Mouse (Mus musculus) bone marrow macrophage, adult 2 months (primary cell): Measurements from ENCODE around the gene Prep.

Source experiments
- CTCF ChIP-seq: IDR thresholded peaks from 2 replicates; pipeline ENCODE4 v1.5.1; 2012; ENCODE audit warnings: low read depth, mild to moderate bottlenecking, low read length, moderate library complexity
- POLR2A ChIP-seq: IDR thresholded peaks from 2 replicates; pipeline ENCODE4 v1.6.1; 2012; ENCODE audit warnings: mild to moderate bottlenecking, low read depth, low read length, borderline replicate concordance

- TF ChIP-seq CTCF (no peak), POLR2A (no peak)
Observed at GRCm38 (mm10) chr10:45070362-45070761, 3.4 kb downstream of the Prep start.
